Mouse (Mus musculus) G1E (cell line): ENCODE measurements around the gene E2f7.

Experiments used
- CTCF ChIP-seq: IDR thresholded peaks from 2 replicates; pipeline ENCODE4 v1.5.1; 2012; ENCODE audit warnings: low read depth, low read length, inconsistent platforms, mixed read lengths
- GATA1 ChIP-seq: IDR thresholded peaks from 2 replicates; pipeline ENCODE4 v1.6.1; 2012; ENCODE audit warnings: borderline replicate concordance, low read length, inconsistent platforms, mixed read lengths

DNA sequence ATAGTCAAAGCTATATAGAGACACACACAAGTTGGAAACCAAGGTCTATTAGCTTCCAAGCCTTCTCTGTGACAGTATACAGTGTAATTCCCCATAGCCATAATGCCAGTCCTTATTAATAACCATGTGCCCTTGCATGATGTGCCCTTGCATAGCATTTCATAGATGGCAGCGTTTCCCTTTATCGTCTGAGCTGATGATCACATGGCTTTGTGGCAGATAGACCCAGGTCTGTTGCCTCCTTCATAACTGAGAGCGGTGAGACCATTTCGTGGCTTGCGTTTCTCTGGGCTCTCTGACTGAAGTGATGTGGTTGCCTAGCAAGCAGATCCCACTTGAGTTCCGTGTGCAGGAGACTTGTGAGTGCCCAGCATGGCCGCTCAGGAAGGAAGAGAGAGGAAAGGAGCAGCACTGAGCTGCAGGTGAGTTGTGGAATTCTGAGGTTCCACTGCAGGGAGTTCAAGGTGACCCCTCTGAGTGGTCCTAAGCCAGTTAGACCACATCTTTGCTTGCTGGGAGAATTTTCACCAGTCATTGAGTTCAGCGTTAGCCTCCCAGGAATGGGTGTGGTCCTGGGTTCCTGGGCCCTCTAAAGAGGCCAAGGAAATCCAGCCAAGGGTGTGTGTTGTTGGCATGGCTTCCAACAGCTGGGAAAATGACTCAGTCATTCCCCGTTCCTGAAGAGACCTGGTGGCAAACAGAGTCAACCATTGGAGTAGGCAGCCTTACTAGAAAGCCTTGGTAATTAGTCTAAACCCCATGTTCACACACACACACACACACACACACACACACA lies 4.5 kb downstream of the E2f7 start:
- TF ChIP-seq CTCF (no peak), GATA1 (no peak)
